9 mouse cellular contexts compared by ENCODE assay signal in genomic region chr19:59454196-59454595, GRCm38 (mm10). TPM values are rescaled to one million over a fixed set of nuclear protein-coding genes. Genes with fewer than 3 reads are reported as not detected.
DNase-seq lines count a peak whose midpoint lies in the region; ATAC-seq lines count a peak whose summit lies in the region.
"Had no signal": no experiment of that assay in that cellular context is flagged by ENCODE, and none has a peak within 500 bp of the region (broad histone marks: within the 10 kb centered on the region; RNA-seq: fewer than 3 reads in every experiment).

No protein-coding gene starts in this region.

- no peak for ATAC-seq in CD4-positive, CD25-positive, alpha-beta regulatory T cell, adult 4 months
- peak; percentile 61 for ATAC-seq in forebrain, embryonic 13.5 days
- ATAC-seq in hindbrain, embryonic 14.5 days (ENCODE audit: low FRiP score) = peak; percentile 83; the same call in 1 of the 2 replicates
- peak; percentile 46; the same call in 1 of the 2 replicates for ATAC-seq in midbrain, embryonic 14.5 days (ENCODE audit: low FRiP score, low TSS enrichment)
- 0 out of 2 replicates have a peak, but pooled peaks have one; percentile 51 for ATAC-seq in stomach, embryonic 15.5 days (ENCODE audit: insufficient read depth, low FRiP score, low read depth)

- H3K4me1 ChIP-seq in forebrain, embryonic 13.5 days = peaks cover 69% of the 10 kb centered on the region
- H3K4me1 ChIP-seq in hindbrain, embryonic 14.5 days (replicated peaks; ENCODE audit: control insufficient read depth, insufficient read depth, low read length) = peaks cover 8% of the 10 kb centered on the region; the same call in 1 of the 2 replicates
- peaks cover 3% of the 10 kb centered on the region; the same call in 1 of the 2 replicates for H3K4me1 ChIP-seq in midbrain, embryonic 14.5 days (ENCODE audit: control insufficient read depth, insufficient read depth, low read length)
- peaks cover 24% of the 10 kb centered on the region for H3K4me1 ChIP-seq in stomach, embryonic 15.5 days

- no peaks in the 10 kb centered on the region for H3K36me3 ChIP-seq in forebrain, embryonic 13.5 days (ENCODE audit: poor library complexity, severe bottlenecking)
- no peaks in the 10 kb centered on the region for H3K36me3 ChIP-seq in hindbrain, embryonic 14.5 days (replicated peaks; ENCODE audit: control insufficient read depth, insufficient read depth)
- H3K36me3 ChIP-seq in midbrain, embryonic 14.5 days (ENCODE audit: control insufficient read depth, insufficient read depth, low read length) = no peaks in the 10 kb centered on the region
- no peaks in the 10 kb centered on the region for H3K36me3 ChIP-seq in stomach, embryonic 15.5 days

- peaks cover 67% of the 10 kb centered on the region for H3K27me3 ChIP-seq in forebrain, embryonic 13.5 days
- H3K27me3 ChIP-seq in hindbrain, embryonic 14.5 days (ENCODE audit: control insufficient read depth, insufficient read depth, low read length) = peaks cover 91% of the 10 kb centered on the region
- H3K27me3 ChIP-seq in midbrain, embryonic 14.5 days (ENCODE audit: control insufficient read depth, insufficient read depth, low read length) = peaks cover 95% of the 10 kb centered on the region
- peaks cover 97% of the 10 kb centered on the region for H3K27me3 ChIP-seq in stomach, embryonic 15.5 days (replicated peaks)

- intact Hi-C loops in left cerebral cortex, postnatal 25 days (cut with DNase I) = loop anchor here (1.0 kb wide), 2 partner anchors 690 to 856 kb away; no protein-coding TSS in a partner anchor

- peak overlapping the region; percentile 44; the same call in 1 of the 2 replicates for H3K27ac ChIP-seq in forebrain, embryonic 13.5 days
- no peak overlapping the region for H3K27ac ChIP-seq in hindbrain, embryonic 14.5 days
- no peak overlapping the region for H3K27ac ChIP-seq in midbrain, embryonic 14.5 days (replicated peaks; ENCODE audit: low read depth, low read length)
- H3K27ac ChIP-seq in stomach, embryonic 15.5 days = no peak overlapping the region

- no peak overlapping the region for H3K4me3 ChIP-seq in forebrain, embryonic 13.5 days
- H3K4me3 ChIP-seq in hindbrain, embryonic 14.5 days (replicated peaks; ENCODE audit: low read length) = no peak overlapping the region
- H3K4me3 ChIP-seq in midbrain, embryonic 14.5 days (replicated peaks; ENCODE audit: low read depth, low read length) = no peak overlapping the region
- H3K4me3 ChIP-seq in stomach, embryonic 15.5 days (replicated peaks) = no peak overlapping the region

- H3K9me3 ChIP-seq in forebrain, embryonic 13.5 days (replicated peaks) = no peaks in the 10 kb centered on the region
- no peaks in the 10 kb centered on the region for H3K9me3 ChIP-seq in hindbrain, embryonic 14.5 days (ENCODE audit: control insufficient read depth, low read length)
- H3K9me3 ChIP-seq in midbrain, embryonic 14.5 days (ENCODE audit: control insufficient read depth, low read length) = no peaks in the 10 kb centered on the region
- no peaks in the 10 kb centered on the region for H3K9me3 ChIP-seq in stomach, embryonic 15.5 days

- peak overlapping the region; percentile 56 for H3K9ac ChIP-seq in forebrain, embryonic 13.5 days
- H3K9ac ChIP-seq in hindbrain, embryonic 14.5 days = no peak overlapping the region
- H3K9ac ChIP-seq in midbrain, embryonic 14.5 days (replicated peaks; ENCODE audit: low read length) = no peak overlapping the region
- H3K9ac ChIP-seq in stomach, embryonic 15.5 days = no peak overlapping the region

- DNase-seq in CD4-positive, CD25-positive, alpha-beta regulatory T cell, adult 2 months (ENCODE audit: low read depth, low spot score) = peak; percentile 68
- DNase-seq in brain, adult 2 months (ENCODE audit: low read depth, low spot score) = peak; percentile 69
- peak; percentile 88 for DNase-seq in hindbrain, embryonic 14.5 days (ENCODE audit: low spot score)
- DNase-seq in left cerebral cortex, postnatal 25 days (ENCODE audit: low spot score in 2 of 2) = peak; percentile 75 to 79
- DNase-seq in midbrain, embryonic 14.5 days = peak; percentile 94

- peak overlapping the region; percentile 78 for H3K4me2 ChIP-seq in forebrain, embryonic 13.5 days
- H3K4me2 ChIP-seq in hindbrain, embryonic 14.5 days (replicated peaks) = no peak overlapping the region
- H3K4me2 ChIP-seq in midbrain, embryonic 14.5 days (ENCODE audit: low read length) = peak overlapping the region; percentile 52
- H3K4me2 ChIP-seq in stomach, embryonic 15.5 days = no peak overlapping the region

- under 1% methylated on average over 18 of the region's 18 CpGs for WGBS in forebrain, embryonic 13.5 days
- WGBS in hindbrain, embryonic 14.5 days = under 1% methylated on average over 18 of the region's 18 CpGs
- under 1% methylated on average over 18 of the region's 18 CpGs for WGBS in midbrain, embryonic 14.5 days
- WGBS in stomach, embryonic 15.5 days = under 1% methylated on average over 18 of the region's 18 CpGs

RNA-seq across cellular contexts. Expression of gene Emx2, which starts 4.0 kb away (rescaled TPM):
- polyA plus RNA-seq in CD4-positive, CD25-positive, alpha-beta regulatory T cell, adult 4 months (2017; shearing (Covaris generic)) = not detected
- polyA plus RNA-seq in forebrain, embryonic 13.5 days (2015; fragmentation: Nextera tagmentation; extraction: Ambion mirVana) = 29.8 and 37.3 TPM in 2 replicates
- polyA plus RNA-seq in hindbrain, embryonic 14.5 days (2014; fragmentation: Nextera tagmentation; extraction: Ambion mirVana) = 0.26 TPM in 1 of 2 replicates, not detected in the other
- total RNA-seq in left cerebral cortex, postnatal 25 days (2021) = 10 to 100 TPM; 16.1 to 19.2 TPM
- 18.5 and 19.1 TPM in 2 replicates for polyA plus RNA-seq in midbrain, embryonic 14.5 days (2014; fragmentation: Nextera tagmentation; extraction: Ambion mirVana)
- polyA plus RNA-seq in stomach, embryonic 15.5 days (2015; fragmentation: Nextera tagmentation; extraction: Ambion mirVana) = 0.08 and 0.37 TPM in 2 replicates
- polyA plus RNA-seq: large intestine, adult 2 months had no signal

Comparison
In these comparisons a context has a peak if more than half of its experiments do, and no peak if none do; other contexts are left out.
1. H3K4me2 ChIP-seq: peak in forebrain, embryonic 13.5 days (single experiment) and midbrain, embryonic 14.5 days (single experiment); none in hindbrain, embryonic 14.5 days (single experiment) and stomach, embryonic 15.5 days (single experiment).
2. RNA of gene Emx2, which starts 4.0 kb away (polyA plus RNA-seq): 29.8 to 37.3 TPM in forebrain, embryonic 13.5 days and 18.5 to 19.1 TPM in midbrain, embryonic 14.5 days; 0.08 to 0.37 TPM in stomach, embryonic 15.5 days, not detected in CD4-positive, CD25-positive, alpha-beta regulatory T cell, adult 4 months and 0.26 TPM in hindbrain, embryonic 14.5 days; every median in the first group is over 10 times any median in the second.
3. Peak in every context shown above with its lines, with median percentiles within 50 percentile points of each other: DNase-seq.